In genomic region chr14:48582080-48582479, GRCm38 (mm10) we compare ENCODE assay signal across 13 mouse cellular contexts.
DNase-seq lines count a peak whose midpoint lies in the region; ATAC-seq and TF ChIP-seq lines count a peak whose summit lies in the region.
"Had no signal": no experiment of that assay in that cellular context is flagged by ENCODE, and none has a peak within 500 bp of the region (broad histone marks: within the 10 kb centered on the region; RNA-seq: fewer than 3 reads in every experiment).

No protein-coding gene starts in this region.

- no peaks in the 10 kb centered on the region for H3K27me3 ChIP-seq in intestine, postnatal 0 days (replicated peaks; ENCODE audit: control insufficient read depth, insufficient read depth, low read length)
- no peaks in the 10 kb centered on the region for H3K27me3 ChIP-seq in intestine, embryonic 15.5 days (replicated peaks)
- no peaks in the 10 kb centered on the region for H3K27me3 ChIP-seq in stomach, postnatal 0 days (ENCODE audit: control insufficient read depth, insufficient read depth, low read length)

- TF ChIP-seq CTCF in intestine, postnatal 0 days (IDR thresholded peaks at IDR 0.05; ENCODE audit: low read depth): peak; percentile 55
- TF ChIP-seq CTCF in stomach, postnatal 0 days (IDR thresholded peaks at IDR 0.05; ENCODE audit: low read depth): peak; percentile 56

- no peak overlapping the region for H3K27ac ChIP-seq in intestine, postnatal 0 days (ENCODE audit: low read depth, low read length)
- no peak overlapping the region for H3K27ac ChIP-seq in intestine, embryonic 15.5 days
- no peak overlapping the region for H3K27ac ChIP-seq in stomach, postnatal 0 days (replicated peaks)
- H3K27ac ChIP-seq: hindbrain, embryonic 14.5 days; lung, embryonic 15.5 days had no signal

- no peaks in the 10 kb centered on the region for H3K9me3 ChIP-seq in intestine, postnatal 0 days (ENCODE audit: control insufficient read depth)
- H3K9me3 ChIP-seq in intestine, embryonic 15.5 days: no peaks in the 10 kb centered on the region
- no peaks in the 10 kb centered on the region for H3K9me3 ChIP-seq in stomach, postnatal 0 days (ENCODE audit: control insufficient read depth, low read length)
- H3K9me3 ChIP-seq: lung, embryonic 15.5 days had no signal

- no peak for ATAC-seq in intestine, postnatal 0 days
- no peak for ATAC-seq in intestine, embryonic 15.5 days
- no peak for ATAC-seq in stomach, postnatal 0 days (ENCODE audit: low FRiP score, low TSS enrichment)

- no peak overlapping the region for H3K4me2 ChIP-seq in intestine, postnatal 0 days (replicated peaks; ENCODE audit: low read depth)
- H3K4me2 ChIP-seq in intestine, embryonic 15.5 days (replicated peaks): no peak overlapping the region
- H3K4me2 ChIP-seq in stomach, postnatal 0 days (replicated peaks; ENCODE audit: low read depth): no peak overlapping the region
- H3K4me2 ChIP-seq: hindbrain, embryonic 14.5 days; lung, embryonic 15.5 days had no signal

- no peak overlapping the region for H3K4me3 ChIP-seq in intestine, postnatal 0 days (ENCODE audit: low read depth, low read length)
- H3K4me3 ChIP-seq in intestine, embryonic 15.5 days (replicated peaks): no peak overlapping the region
- H3K4me3 ChIP-seq in stomach, postnatal 0 days (ENCODE audit: low read depth, low read length): no peak overlapping the region
- H3K4me3 ChIP-seq: lung, embryonic 15.5 days had no signal

- no peaks in the 10 kb centered on the region for H3K4me1 ChIP-seq in intestine, postnatal 0 days (replicated peaks; ENCODE audit: control insufficient read depth, insufficient read depth, low read length)
- H3K4me1 ChIP-seq in intestine, embryonic 15.5 days (replicated peaks): no peaks in the 10 kb centered on the region
- no peaks in the 10 kb centered on the region for H3K4me1 ChIP-seq in stomach, postnatal 0 days (replicated peaks; ENCODE audit: control insufficient read depth, insufficient read depth)
- H3K4me1 ChIP-seq: lung, embryonic 15.5 days had no signal

- WGBS in intestine, postnatal 0 days: 81% methylated on average over 1 of the region's 1 CpGs
- 72% methylated on average over 1 of the region's 1 CpGs for WGBS in intestine, embryonic 15.5 days
- WGBS in stomach, postnatal 0 days: 80% methylated on average over 1 of the region's 1 CpGs

- H3K36me3 ChIP-seq in intestine, postnatal 0 days (ENCODE audit: control insufficient read depth, insufficient read depth): no peaks in the 10 kb centered on the region
- H3K36me3 ChIP-seq in intestine, embryonic 15.5 days: no peaks in the 10 kb centered on the region
- H3K36me3 ChIP-seq in stomach, postnatal 0 days (ENCODE audit: control insufficient read depth, insufficient read depth, low read length): no peaks in the 10 kb centered on the region
- H3K36me3 ChIP-seq: lung, embryonic 15.5 days had no signal

- no peak for TF ChIP-seq EP300 in stomach, postnatal 0 days (optimal IDR thresholded peaks at IDR 0.05)

- H3K9ac ChIP-seq in intestine, postnatal 0 days (ENCODE audit: low read depth, low read length): no peak overlapping the region
- H3K9ac ChIP-seq in intestine, embryonic 15.5 days: no peak overlapping the region
- H3K9ac ChIP-seq in stomach, postnatal 0 days (ENCODE audit: low read length): no peak overlapping the region
- H3K9ac ChIP-seq: hindbrain, embryonic 14.5 days; lung, embryonic 15.5 days had no signal

- peak; percentile 21 for DNase-seq in adrenal gland, postnatal 14 days
- DNase-seq in adrenal gland, postnatal 4 days (ENCODE audit: low spot score in 2 of 2): no peak
- peak; percentile 15 for DNase-seq in thymus, postnatal 4 days
- DNase-seq in thymus, postnatal 14 days: no peak
- no peak for DNase-seq in stomach, postnatal 0 days (ENCODE audit: low spot score)
- no peak for DNase-seq in urinary bladder, adult 2 months (ENCODE audit: low spot score)
- DNase-seq: adrenal gland, adult 2 months; gastrocnemius, postnatal 36 days; layer of hippocampus, postnatal 36 days had no signal

Comparison
In these comparisons a context has a peak if more than half of its experiments do, and no peak if none do; other contexts are left out.
1. DNase-seq: peak in adrenal gland, postnatal 14 days (single experiment) and thymus, postnatal 4 days (single experiment); none in adrenal gland, postnatal 4 days (0 of 2), thymus, postnatal 14 days (single experiment), stomach, postnatal 0 days (single experiment) and urinary bladder, adult 2 months (single experiment).